Mouse (Mus musculus) MEL (cell line): ENCODE results near the gene Gsg1l. TPM values are rescaled to one million over a fixed set of nuclear protein-coding genes. Genes with fewer than 3 reads are reported as not detected.

ENCODE experiments used
- DNase-seq: peaks from one replicate; pipeline ENCODE4 v3.0.0; 2011; ENCODE audit warnings: low read depth, low spot score
- H3K27ac ChIP-seq: 2 replicates; pipeline ENCODE4 v1.5.1; 2012; ENCODE audit warnings: low read depth, mild to moderate bottlenecking, control low read depth, low read length, moderate library complexity; ENCODE audit not compliant: control insufficient read depth
- H3K27me3 ChIP-seq, 2 experiments: fragments of 150-350 bp in 1 of 2; sonication (generic) in 1 of 2; 2 replicates each; pipeline ENCODE4 v1.6.1; 2012; ENCODE audit warnings: low read length in 2 of 2, mild to moderate bottlenecking in 2 of 2, improper control_type of control experiment in 1 of 2, moderate library complexity in 1 of 2; ENCODE audit not compliant: insufficient read depth in 2 of 2, control insufficient read depth in 1 of 2
- H3K36me3 ChIP-seq, 2 experiments: 2 replicates each; pipeline ENCODE4 v1.6.1; 2012 to 2014; ENCODE audit warnings: low read length in 2 of 2, improper control_type of control experiment in 1 of 2, inconsistent platforms in 1 of 2, mild to moderate bottlenecking in 1 of 2; ENCODE audit not compliant: insufficient read depth in 2 of 2, control insufficient read depth in 1 of 2
- H3K4me1 ChIP-seq, 2 experiments: fragments of 150-350 bp in 1 of 2; sonication (generic) in 1 of 2; 2 replicates each; pipeline ENCODE4 v1.6.1; 2012; ENCODE audit warnings: low read length in 2 of 2, improper control_type of control experiment in 1 of 2, mild to moderate bottlenecking in 1 of 2; ENCODE audit not compliant: insufficient read depth in 2 of 2, control insufficient read depth in 1 of 2
- H3K4me3 ChIP-seq, 2 experiments: fragments of 150-350 bp in 1 of 2; sonication (generic) in 1 of 2; 2 replicates each; pipeline ENCODE4 v1.5.1; 2012; ENCODE audit warnings: low read depth in 2 of 2, low read length in 2 of 2, mild to moderate bottlenecking in 2 of 2, moderate library complexity in 2 of 2, control low read depth in 1 of 2, improper control_type of control experiment in 1 of 2; ENCODE audit not compliant: control insufficient read depth in 1 of 2, insufficient read depth in 1 of 2
- H3K79me2 ChIP-seq: 2 replicates; pipeline ENCODE4 v1.6.1; 2012; ENCODE audit warnings: mild to moderate bottlenecking, low read length, moderate library complexity; ENCODE audit not compliant: control insufficient read depth, poor library complexity, insufficient read depth
- H3K9ac ChIP-seq: 2 replicates; pipeline ENCODE4 v1.6.1; 2012; ENCODE audit warnings: low read depth, mild to moderate bottlenecking, control low read depth, low read length, moderate library complexity; ENCODE audit not compliant: control insufficient read depth, poor library complexity, severe bottlenecking
- H3K9me3 ChIP-seq: fragments of 150-350 bp; sonication (generic); replicated peaks from 2 replicates; pipeline ENCODE4 v1.6.1; 2012; ENCODE audit warnings: mild to moderate bottlenecking, low read length, improper control_type of control experiment, moderate library complexity; ENCODE audit not compliant: insufficient read depth
- BHLHE40 ChIP-seq: IDR thresholded peaks from 2 replicates; pipeline ENCODE4 v1.6.1; 2012; ENCODE audit warnings: low read depth, mild to moderate bottlenecking, inconsistent platforms, low read length, improper control_type of control experiment, borderline replicate concordance
- CHD2 ChIP-seq: IDR thresholded peaks from 2 replicates; pipeline ENCODE4 v1.6.1; 2011; ENCODE audit warnings: low read length, improper control_type of control experiment
- E2F4 ChIP-seq: IDR thresholded peaks from 2 replicates; pipeline ENCODE4 v1.6.1; 2011; ENCODE audit warnings: low read depth, low read length, improper control_type of control experiment, borderline replicate concordance
- ELF1 ChIP-seq: IDR thresholded peaks from 2 replicates; pipeline ENCODE4 v1.6.1; 2014; ENCODE audit warnings: low read depth, mild to moderate bottlenecking, inconsistent platforms, low read length, improper control_type of control experiment, moderate library complexity
- ETS1 ChIP-seq: IDR thresholded peaks from 2 replicates; pipeline ENCODE4 v1.6.1; 2012; ENCODE audit warnings: low read depth, mild to moderate bottlenecking, inconsistent platforms, low read length, improper control_type of control experiment, moderate library complexity
- GATA1 ChIP-seq: IDR thresholded peaks from 2 replicates; pipeline ENCODE4 v1.6.1; 2011; ENCODE audit warnings: low read depth, low read length, improper control_type of control experiment
- HCFC1 ChIP-seq: IDR thresholded peaks from 2 replicates; pipeline ENCODE4 v1.6.1; 2012; ENCODE audit warnings: low read depth, mild to moderate bottlenecking, inconsistent platforms, low read length, improper control_type of control experiment, moderate library complexity
- JUND ChIP-seq: IDR thresholded peaks from 2 replicates; pipeline ENCODE4 v1.6.1; 2011; ENCODE audit warnings: low read depth, mild to moderate bottlenecking, improper control_type of control experiment, low read length
- KAT2A ChIP-seq: conservative IDR thresholded peaks from 2 replicates; pipeline ENCODE4 v1.6.1; 2012; ENCODE audit warnings: low read depth, low read length, improper control_type of control experiment, inconsistent platforms
- MEF2A ChIP-seq: IDR thresholded peaks from 2 replicates; pipeline ENCODE4 v1.6.1; 2014; ENCODE audit warnings: low read depth, mild to moderate bottlenecking, inconsistent platforms, low read length, improper control_type of control experiment; ENCODE audit not compliant: poor library complexity, insufficient replicate concordance, severe bottlenecking; ENCODE audit errors: extremely low read depth
- MXI1 ChIP-seq: IDR thresholded peaks from 2 replicates; pipeline ENCODE4 v1.6.1; 2011; ENCODE audit warnings: mild to moderate bottlenecking, low read depth, low read length, improper control_type of control experiment
- NELFE ChIP-seq: IDR thresholded peaks from 2 replicates; pipeline ENCODE4 v1.6.1; 2011; ENCODE audit warnings: low read depth, low read length, improper control_type of control experiment
- NRF1 ChIP-seq: IDR thresholded peaks from 2 replicates; pipeline ENCODE4 v1.6.1; 2014; ENCODE audit warnings: low read depth, mild to moderate bottlenecking, inconsistent platforms, low read length, improper control_type of control experiment, moderate library complexity; ENCODE audit not compliant: poor library complexity, insufficient read depth, severe bottlenecking
- POLR2A ChIP-seq, 2 experiments: IDR thresholded peaks; 2 replicates each; pipeline ENCODE4 v1.6.1; 2011 to 2012; ENCODE audit warnings: low read length in 2 of 2, mild to moderate bottlenecking in 2 of 2, control low read depth in 1 of 2, improper control_type of control experiment in 1 of 2, low read depth in 1 of 2, moderate library complexity in 1 of 2; ENCODE audit not compliant: control insufficient read depth in 1 of 2, insufficient read depth in 1 of 2, poor library complexity in 1 of 2
- POLR2AphosphoS2 ChIP-seq: IDR thresholded peaks from 2 replicates; pipeline ENCODE4 v1.6.1; 2011; ENCODE audit warnings: low read length, improper control_type of control experiment
- RAD21 ChIP-seq: IDR thresholded peaks from 2 replicates; pipeline ENCODE4 v1.6.1; 2011; ENCODE audit warnings: mild to moderate bottlenecking, low read depth, low read length, improper control_type of control experiment
- SMC3 ChIP-seq: IDR thresholded peaks from 2 replicates; pipeline ENCODE4 v1.6.1; 2011; ENCODE audit warnings: low read depth, low read length, improper control_type of control experiment
- TAL1 ChIP-seq: IDR thresholded peaks from 2 replicates; pipeline ENCODE4 v1.6.1; 2012; ENCODE audit warnings: mild to moderate bottlenecking, inconsistent platforms, low read length, moderate library complexity, mixed read lengths
- TBP ChIP-seq: IDR thresholded peaks from 2 replicates; pipeline ENCODE4 v1.8.0; 2011; ENCODE audit warnings: low read depth, low read length, improper control_type of control experiment
- TCF12 ChIP-seq: IDR thresholded peaks from 2 replicates; pipeline ENCODE4 v1.6.1; 2014; ENCODE audit warnings: low read depth, mild to moderate bottlenecking, inconsistent platforms, low read length, improper control_type of control experiment, moderate library complexity
- USF1 ChIP-seq: IDR thresholded peaks from 2 replicates; pipeline ENCODE4 v1.6.1; 2014; ENCODE audit warnings: low read depth, mild to moderate bottlenecking, inconsistent platforms, low read length, improper control_type of control experiment, moderate library complexity
- USF2 ChIP-seq, 2 experiments: IDR thresholded peaks; 2 replicates each; pipeline ENCODE4 v1.6.1; 2011 to 2012; ENCODE audit warnings: improper control_type of control experiment in 2 of 2, low read length in 2 of 2, borderline replicate concordance in 1 of 2, inconsistent platforms in 1 of 2, low read depth in 1 of 2, mild to moderate bottlenecking in 1 of 2; ENCODE audit not compliant: insufficient read depth in 1 of 2
- ZC3H11A ChIP-seq: IDR thresholded peaks from 2 replicates; pipeline ENCODE4 v1.6.1; 2012; ENCODE audit warnings: low read depth, mild to moderate bottlenecking, inconsistent platforms, low read length, improper control_type of control experiment
- ZMIZ1 ChIP-seq: IDR thresholded peaks from 2 replicates; pipeline ENCODE4 v1.6.1; 2012; ENCODE audit warnings: low read depth, mild to moderate bottlenecking, inconsistent platforms, low read length, improper control_type of control experiment, moderate library complexity
- ZNF384 ChIP-seq: IDR thresholded peaks from 2 replicates; pipeline ENCODE4 v1.6.1; 2012; ENCODE audit warnings: low read depth, mild to moderate bottlenecking, inconsistent platforms, low read length, improper control_type of control experiment
- polyA plus RNA-seq, 2 experiments: library from polyadenylated mRNA; stranded (reverse) in 1 of 2; unstranded in 1 of 2; fragments of >175 nt in 1 of 2; fragments of >200 nt in 1 of 2; gene quantifications; 2 replicates each; pipeline versions ENCODE4 v1.2.1 to v1.2.4; 2012; ENCODE audit warnings: low replicate concordance in 2 of 2, low read depth in 1 of 2; ENCODE audit not compliant: insufficient read length in 2 of 2, insufficient read depth in 1 of 2, missing spikeins in 1 of 2
- total RNA-seq: library from RNA; depleted of rRNA; stranded (reverse); fragments of 300-350 nt; gene quantifications from 2 replicates; pipeline ENCODE4 v1.2.3, GENCODE M21; 2012

Gsg1l gene
- total and polyA plus RNA-seq, 3 experiments = not detected

DNA sequence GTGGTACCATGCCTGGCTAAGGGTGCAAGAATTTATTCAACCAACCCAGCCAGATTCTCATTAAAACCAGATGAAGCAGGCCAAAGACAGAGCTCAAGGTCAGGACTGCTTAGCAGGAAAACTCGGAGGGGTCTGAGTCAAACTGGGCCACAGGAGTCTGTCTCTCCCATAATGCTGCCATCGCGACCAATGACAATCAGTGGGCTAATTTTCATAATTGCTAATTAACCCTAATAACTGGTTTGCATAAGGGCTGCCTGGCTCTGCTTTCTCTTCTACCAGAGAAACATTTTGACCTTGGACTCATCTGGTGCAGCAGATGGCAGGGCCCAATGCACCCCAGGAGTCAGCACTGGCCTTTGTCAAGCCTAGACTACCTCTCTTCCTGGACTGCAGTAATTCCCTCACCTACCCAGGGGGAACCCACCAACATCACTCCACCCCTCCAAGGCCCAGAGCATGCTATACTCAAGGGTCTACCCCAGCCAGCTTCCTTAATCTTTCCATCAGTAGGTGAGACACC, 127.8 kb downstream of the Gsg1l start:
- peaks cover 0 to 7% of the 10 kb centered on the region in 2 experiments; a peak in 3 of 4 replicates for H3K27me3 ChIP-seq
- H3K9me3 ChIP-seq = no peaks in the 10 kb centered on the region
- H3K9ac ChIP-seq = no peak overlapping the region
- no peaks in the 10 kb centered on the region for H3K79me2 ChIP-seq
- no peaks in the 10 kb centered on the region for H3K4me1 ChIP-seq
- TF ChIP-seq ZC3H11A = no peak
- no peak for TF ChIP-seq KAT2A
- TF ChIP-seq POLR2AphosphoS2 = no peak
- TF ChIP-seq SMC3 = no peak
- TF ChIP-seq GATA1 = no peak
- TF ChIP-seq USF2 (IDR thresholded peaks at IDR 0.05; ENCODE audit: borderline replicate concordance in 1 of 2, insufficient read depth in 1 of 2, low read depth in 1 of 2, low read length in 2 of 2) = no peak
- no peak for TF ChIP-seq BHLHE40
- TF ChIP-seq ETS1 = no peak
- TF ChIP-seq TCF12 = no peak
- TF ChIP-seq JUND = no peak
- DNase-seq = no peak
- no peak overlapping the region for H3K27ac ChIP-seq
- H3K4me3 ChIP-seq = no peak overlapping the region
- H3K36me3 ChIP-seq = no peaks in the 10 kb centered on the region

DNA sequence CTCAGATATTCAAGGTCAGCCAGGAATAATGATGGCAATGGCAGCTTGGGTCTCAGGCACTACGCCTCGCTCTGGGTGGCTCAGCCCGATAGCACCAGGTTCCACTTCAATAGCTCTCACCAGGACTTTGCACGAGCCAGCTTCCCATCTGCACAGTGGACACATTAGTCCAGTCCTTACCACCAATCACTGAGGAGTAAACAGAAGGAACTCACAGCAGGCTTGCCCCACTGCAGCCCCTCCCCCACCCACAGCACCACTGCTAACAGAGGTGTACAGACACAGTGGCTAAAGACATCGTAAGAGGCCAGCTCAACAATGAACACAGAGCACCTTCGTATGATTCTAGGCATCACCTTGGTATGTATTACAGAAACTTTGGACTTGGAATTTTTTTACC, 128.4 kb downstream of the Gsg1l start:
- H3K36me3 ChIP-seq = no peaks in the 10 kb centered on the region
- no peak for DNase-seq
- TF ChIP-seq USF2 (IDR thresholded peaks at IDR 0.05; ENCODE audit: borderline replicate concordance in 1 of 2, insufficient read depth in 1 of 2, low read depth in 1 of 2, low read length in 2 of 2) (no peak), GATA1 (no peak), NELFE (no peak), TBP (no peak), RAD21 (no peak), KAT2A (no peak), SMC3 (no peak)
- H3K4me3 ChIP-seq = no peak overlapping the region
- no peak overlapping the region for H3K27ac ChIP-seq
- no peaks in the 10 kb centered on the region for H3K79me2 ChIP-seq
- no peak overlapping the region for H3K9ac ChIP-seq
- H3K27me3 ChIP-seq = peaks cover 0 to 12% of the 10 kb centered on the region in 2 experiments; a peak in 3 of 4 replicates
- H3K9me3 ChIP-seq = no peaks in the 10 kb centered on the region
- no peaks in the 10 kb centered on the region for H3K4me1 ChIP-seq

DNA sequence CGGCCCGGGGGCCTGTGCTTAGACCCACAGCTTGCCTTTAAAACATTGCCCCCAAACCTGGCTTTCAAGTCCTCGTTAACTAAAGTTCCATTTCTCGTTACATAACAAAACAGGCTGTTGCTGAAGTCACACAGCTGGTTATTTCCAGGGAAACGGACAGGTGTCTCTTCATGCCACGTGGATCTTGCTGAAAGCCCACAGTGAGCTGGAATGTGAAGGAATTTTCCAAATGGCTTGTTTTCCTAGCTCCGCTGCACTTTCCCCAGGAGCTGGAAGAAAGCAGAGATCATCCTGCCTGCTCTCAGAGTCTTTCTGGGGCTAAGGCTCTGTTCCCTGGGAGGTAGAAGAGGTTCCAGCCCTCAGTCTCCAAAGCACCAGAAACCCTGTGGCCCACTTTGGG, 130.3 kb downstream of the Gsg1l start:
- DNase-seq = no peak
- no peaks in the 10 kb centered on the region for H3K36me3 ChIP-seq
- H3K9ac ChIP-seq = no peak overlapping the region
- TF ChIP-seq TBP (no peak), BHLHE40 (no peak), ELF1 (no peak), TAL1 (no peak), CHD2 (no peak), SMC3 (no peak), USF1 (no peak), MXI1 (no peak), E2F4 (no peak), ZC3H11A (no peak), KAT2A (no peak), JUND (no peak), POLR2AphosphoS2 (no peak), ZMIZ1 (no peak), ZNF384 (no peak), NRF1 (no peak), HCFC1 (no peak), POLR2A (IDR thresholded peaks at IDR 0.05; ENCODE audit: control insufficient read depth in 1 of 2, insufficient read depth in 1 of 2, low read depth in 1 of 2, low read length in 2 of 2, poor library complexity in 1 of 2) (no peak), MEF2A (no peak)
- TF ChIP-seq, all 39 proteins: peak for 0
- no peak overlapping the region for H3K27ac ChIP-seq
- no peak overlapping the region for H3K4me3 ChIP-seq
- no peaks in the 10 kb centered on the region for H3K9me3 ChIP-seq
- no peaks in the 10 kb centered on the region for H3K4me1 ChIP-seq
- H3K27me3 ChIP-seq = peaks cover 0 to 19% of the 10 kb centered on the region in 2 experiments; a peak in 3 of 4 replicates
- H3K79me2 ChIP-seq = no peaks in the 10 kb centered on the region
